Mouse (Mus musculus) embryonic facial prominence, embryonic 11.5 days (tissue): ENCODE measurements around the gene Iqcb1. TPM values are rescaled to one million over a fixed set of nuclear protein-coding genes. Genes with fewer than 3 reads are reported as not detected.

Experiments used
- ATAC-seq: fragments of 200-750 bp; cut with Nextera tagmentation; replicated peaks from 2 replicates; pipeline ENCODE4 v1.8.0; 2017; ENCODE audit warnings: low read depth; ENCODE audit not compliant: insufficient number of reproducible peaks, low FRiP score, low TSS enrichment
- DNase-seq: peaks from one replicate; pipeline ENCODE4 v3.0.0-alpha.2; 2015; ENCODE audit warnings: low spot score
- H3K27ac ChIP-seq: fragments of 300-500 bp; sonication (generic); replicated peaks from 2 replicates; pipeline ENCODE4 v1.5.1; 2014; ENCODE audit warnings: mild to moderate bottlenecking, low read depth, low read length, control low read depth
- H3K27me3 ChIP-seq: fragments of 300-500 bp; sonication (generic); 2 replicates; pipeline ENCODE4 v1.6.1; 2014; ENCODE audit warnings: mild to moderate bottlenecking, low read length, moderate library complexity, mixed read lengths; ENCODE audit not compliant: control insufficient read depth, insufficient read depth
- H3K36me3 ChIP-seq: fragments of 300-500 bp; sonication (generic); replicated peaks from 2 replicates; pipeline ENCODE4 v1.6.1; 2014; ENCODE audit warnings: low read depth, mild to moderate bottlenecking, low read length, moderate library complexity, mixed read lengths; ENCODE audit not compliant: control insufficient read depth, insufficient read depth
- H3K4me1 ChIP-seq: fragments of 300-500 bp; sonication (generic); 2 replicates; pipeline ENCODE4 v1.6.1; 2014; ENCODE audit warnings: low read length, mixed read lengths; ENCODE audit not compliant: control insufficient read depth, insufficient read depth
- H3K4me2 ChIP-seq: fragments of 300-500 bp; sonication (generic); 2 replicates; pipeline ENCODE4 v1.6.1; 2014; ENCODE audit warnings: low read depth, mild to moderate bottlenecking, control low read depth, low read length, moderate library complexity
- H3K4me3 ChIP-seq: fragments of 300-500 bp; sonication (generic); 2 replicates; pipeline ENCODE4 v1.5.1; 2014; ENCODE audit warnings: low read depth, low read length, control low read depth
- H3K9ac ChIP-seq: fragments of 300-500 bp; sonication (generic); replicated peaks from 2 replicates; pipeline ENCODE4 v1.6.1; 2014; ENCODE audit warnings: mild to moderate bottlenecking, control low read depth, low read length
- H3K9me3 ChIP-seq: fragments of 300-500 bp; sonication (generic); replicated peaks from 2 replicates; pipeline ENCODE4 v1.6.1; 2016; ENCODE audit warnings: mild to moderate bottlenecking, low read length, inconsistent platforms, mixed read lengths; ENCODE audit not compliant: control insufficient read depth
- WGBS: fragments of 180-500 bp; shearing (Covaris S2); extraction: QIAGEN DNeasy Blood & Tissue Kit; methylation state at CpG from one replicate; pipeline ENCODE4 v1.1.7; 2014; 5-methylcytosine and 5-hydroxymethylcytosine counted together
- polyA plus RNA-seq: library from polyadenylated mRNA; unstranded; fragments of >200 nt; fragmentation: Nextera tagmentation; extraction: Ambion mirVana; gene quantifications from 2 replicates; pipeline ENCODE4 v1.2.1, GENCODE M21; 2014

Gene Iqcb1
- polyA plus RNA-seq, 1 experiment from 2014 or later = 85.4 TPM

DNA sequence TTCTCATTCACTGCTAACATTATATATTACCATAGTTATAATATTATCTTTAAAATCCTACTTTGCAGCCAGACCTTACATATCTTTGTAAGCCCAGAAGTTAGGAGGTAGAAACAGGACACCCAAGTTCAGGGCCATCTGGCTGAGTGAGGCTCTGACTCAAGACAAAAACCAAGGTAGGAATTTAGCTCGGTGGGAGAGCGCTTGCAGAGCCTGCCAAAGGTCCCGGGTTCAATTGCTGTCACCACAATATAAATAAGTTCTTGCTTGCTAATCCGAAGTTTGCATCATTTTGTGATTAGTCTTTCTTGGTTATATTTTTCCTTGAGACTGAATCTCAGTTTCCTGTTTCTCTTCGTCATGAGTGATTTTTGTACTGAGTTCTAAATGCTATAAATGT, 75.0 kb downstream of the Iqcb1 start:
- H3K27ac ChIP-seq = no peak overlapping the region

DNA sequence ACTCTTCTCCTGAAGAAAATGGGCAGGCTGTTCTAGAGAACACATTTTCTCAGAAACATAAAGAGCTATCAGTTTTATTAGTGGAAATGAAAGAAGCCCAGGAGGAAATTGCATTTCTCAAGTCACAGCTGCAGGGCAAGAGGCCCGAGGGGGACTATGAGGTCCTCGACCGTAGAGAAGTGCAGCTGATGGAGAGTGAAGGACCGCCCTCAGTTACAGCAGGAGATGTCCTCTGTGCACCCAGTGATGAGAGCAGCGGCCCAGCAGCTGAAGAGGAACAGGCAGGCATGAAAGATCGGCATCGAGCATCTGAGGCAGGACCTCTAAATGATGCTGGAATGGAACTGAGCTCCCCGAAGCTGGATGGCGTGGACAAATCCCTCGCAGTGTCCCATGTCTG, 83.7 kb downstream of the Iqcb1 start:
- no peak overlapping the region for H3K9ac ChIP-seq
- no peaks in the 10 kb centered on the region; the same call in 1 of the 2 replicates for H3K36me3 ChIP-seq
- WGBS = 90% methylated on average over 10 of the region's 10 CpGs
- no peaks in the 10 kb centered on the region for H3K4me1 ChIP-seq
- no peak overlapping the region for H3K27ac ChIP-seq
- H3K4me2 ChIP-seq = no peak overlapping the region
- no peak for ATAC-seq
- DNase-seq = no peak
- no peak overlapping the region for H3K4me3 ChIP-seq
- H3K27me3 ChIP-seq = no peaks in the 10 kb centered on the region
- no peaks in the 10 kb centered on the region for H3K9me3 ChIP-seq

More for the DNA sequence above, 75.0 kb downstream of the Iqcb1 start:
- ATAC-seq (no peak), DNase-seq (no peak)
- H3K36me3 ChIP-seq = no peaks in the 10 kb centered on the region; the same call in 1 of the 2 replicates
- H3K9me3 ChIP-seq = no peaks in the 10 kb centered on the region
- no peaks in the 10 kb centered on the region for H3K27me3 ChIP-seq
- H3K4me1 ChIP-seq = no peaks in the 10 kb centered on the region
- H3K9ac ChIP-seq = no peak overlapping the region
- WGBS = 83% methylated on average over 5 of the region's 5 CpGs
- no peak overlapping the region for H3K4me2 ChIP-seq
- H3K4me3 ChIP-seq = no peak overlapping the region

DNA sequence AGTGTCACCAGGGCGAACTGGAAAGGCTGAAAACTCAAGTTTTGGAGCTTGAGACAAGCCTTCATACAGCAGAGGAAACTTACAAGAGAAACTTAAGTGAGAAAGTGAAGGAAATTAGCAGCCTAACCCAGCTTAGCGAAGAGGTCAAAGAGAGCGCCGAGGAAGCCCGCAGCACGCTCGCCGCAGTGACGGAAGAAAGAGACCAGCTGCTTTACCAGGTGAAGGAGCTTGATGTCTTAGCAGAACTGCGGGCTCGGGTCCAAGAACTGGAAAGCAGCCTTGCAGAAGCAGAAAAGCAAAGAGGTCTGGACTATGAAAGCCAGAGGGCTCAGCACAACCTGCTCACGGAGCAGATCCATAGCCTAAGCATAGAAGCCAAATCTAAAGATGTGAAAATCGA, 84.1 kb downstream of the Iqcb1 start:
- no peak overlapping the region for H3K9ac ChIP-seq
- ATAC-seq (no peak), DNase-seq (no peak)
- H3K27ac ChIP-seq = no peak overlapping the region
- no peak overlapping the region for H3K4me2 ChIP-seq
- no peak overlapping the region for H3K4me3 ChIP-seq
- no peaks in the 10 kb centered on the region for H3K4me1 ChIP-seq
- H3K9me3 ChIP-seq = no peaks in the 10 kb centered on the region
- no peaks in the 10 kb centered on the region for H3K27me3 ChIP-seq
- no peaks in the 10 kb centered on the region; the same call in 1 of the 2 replicates for H3K36me3 ChIP-seq
- 90% methylated on average over 13 of the region's 13 CpGs for WGBS

DNA sequence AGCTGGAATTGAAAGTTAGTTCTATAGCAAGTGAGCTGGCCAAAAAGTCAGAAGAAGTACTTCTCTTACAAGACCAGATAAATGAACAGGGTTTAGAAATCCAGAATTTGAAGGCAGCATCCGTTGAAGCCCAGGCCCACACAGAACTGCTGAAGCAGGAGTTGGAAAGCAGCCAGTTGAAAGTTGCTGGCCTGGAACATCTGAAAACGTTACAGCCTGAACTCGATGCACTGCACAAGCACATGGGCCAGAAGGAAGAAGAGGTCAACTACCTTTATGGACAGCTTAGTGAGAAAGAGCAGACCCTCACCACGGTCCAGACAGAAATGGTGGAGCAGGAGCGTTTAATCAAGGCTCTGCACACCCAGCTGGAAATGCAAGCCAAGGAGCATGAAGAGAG, 86.0 kb downstream of the Iqcb1 start:
- 92% methylated on average over 5 of the region's 5 CpGs for WGBS
- Histone ChIP-seq H3K36me3 (peaks cover 3% of the 10 kb centered on the region), H3K4me2 (no peak overlapping the region), H3K27me3 (no peaks in the 10 kb centered on the region), H3K4me3 (no peak overlapping the region), H3K27ac (no peak overlapping the region), H3K9ac (no peak overlapping the region), H3K4me1 (no peaks in the 10 kb centered on the region), H3K9me3 (no peaks in the 10 kb centered on the region)
- no peak for ATAC-seq
- no peak for DNase-seq

DNA sequence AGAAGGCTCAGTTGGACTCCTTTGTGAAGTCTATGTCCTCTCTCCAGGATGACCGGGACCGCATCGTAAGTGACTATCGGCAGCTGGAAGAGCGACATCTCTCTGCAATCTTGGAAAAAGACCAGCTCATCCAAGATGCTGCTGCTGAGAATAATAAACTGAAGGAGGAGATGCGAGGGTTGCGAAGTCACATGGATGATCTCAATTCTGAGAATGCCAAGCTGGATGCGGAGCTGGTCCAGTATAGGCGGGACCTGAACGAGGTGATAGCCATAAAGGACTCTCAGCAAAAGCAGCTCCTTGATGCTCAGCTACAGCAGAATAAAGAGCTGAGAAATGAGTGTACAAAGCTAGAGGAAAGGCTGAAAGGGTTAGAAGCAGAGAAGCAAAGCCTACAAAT, 90.3 kb downstream of the Iqcb1 start:
- Histone ChIP-seq H3K36me3 (peaks cover 3% of the 10 kb centered on the region), H3K4me3 (no peak overlapping the region)
- WGBS = 95% methylated on average over 10 of the region's 10 CpGs

DNA sequence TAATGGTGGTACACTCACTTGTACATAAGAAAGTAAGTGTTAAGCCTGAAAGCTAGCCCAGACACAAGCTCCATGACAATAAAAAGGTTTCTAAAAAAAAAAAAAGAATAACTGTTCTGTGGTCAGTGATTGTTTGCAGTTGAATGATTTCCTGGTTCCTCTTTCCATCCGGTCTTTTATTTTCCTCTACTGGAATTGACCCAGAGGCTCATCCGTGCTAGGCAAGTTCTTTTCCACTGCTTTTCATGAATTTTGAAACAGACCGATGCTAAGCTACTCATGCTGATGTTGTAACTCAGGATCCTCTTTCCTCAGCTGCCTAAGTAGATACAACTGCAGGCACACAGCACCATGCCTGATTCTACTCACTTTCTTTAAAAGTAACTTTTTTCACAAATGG, 92.2 kb downstream of the Iqcb1 start:
- no peaks in the 10 kb centered on the region for H3K27me3 ChIP-seq
- H3K4me1 ChIP-seq = no peaks in the 10 kb centered on the region
- 97% methylated on average over 3 of the region's 3 CpGs for WGBS
- no peak overlapping the region for H3K4me3 ChIP-seq
- H3K9me3 ChIP-seq = no peaks in the 10 kb centered on the region
- DNase-seq = no peak
- H3K4me2 ChIP-seq = no peak overlapping the region
- H3K36me3 ChIP-seq = peaks cover 3% of the 10 kb centered on the region; the same call in 1 of the 2 replicates
- H3K27ac ChIP-seq = no peak overlapping the region
- no peak for ATAC-seq
- H3K9ac ChIP-seq = no peak overlapping the region

More for the DNA sequence above, 90.3 kb downstream of the Iqcb1 start:
- DNase-seq (no peak), ATAC-seq (no peak)
- H3K9ac ChIP-seq = no peak overlapping the region
- H3K4me2 ChIP-seq = no peak overlapping the region
- no peaks in the 10 kb centered on the region for H3K27me3 ChIP-seq
- H3K9me3 ChIP-seq = no peaks in the 10 kb centered on the region
- H3K27ac ChIP-seq = no peak overlapping the region
- no peaks in the 10 kb centered on the region for H3K4me1 ChIP-seq

DNA sequence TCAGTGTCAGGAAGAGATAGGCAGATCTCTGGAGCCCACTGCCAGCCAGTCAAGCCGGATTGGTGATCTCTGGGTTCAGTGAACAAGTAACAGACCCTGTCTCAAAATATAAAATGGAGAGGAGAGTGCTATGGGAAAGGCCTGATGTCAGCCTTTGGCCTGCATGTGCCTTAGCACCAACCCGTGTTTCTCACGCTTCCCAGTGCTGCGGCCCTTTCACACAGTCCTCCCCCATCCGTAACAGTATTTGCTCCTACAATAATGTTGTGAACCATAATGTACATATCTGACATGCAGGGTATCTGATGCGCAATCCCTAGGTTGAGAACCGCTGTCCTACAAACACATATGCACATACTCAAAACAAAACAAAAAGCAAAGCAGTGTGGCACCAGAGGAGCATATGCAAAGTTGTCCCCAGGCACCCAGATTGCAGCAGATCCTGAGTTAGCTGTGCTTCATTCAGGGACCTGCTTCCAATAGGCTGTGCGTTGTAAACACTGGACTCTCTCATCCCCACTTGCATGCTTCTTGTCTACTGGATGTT, 93.0 kb downstream of the Iqcb1 start:
- Histone ChIP-seq H3K27ac (no peak overlapping the region), H3K36me3 (peaks cover 3% of the 10 kb centered on the region; the same call in 1 of the 2 replicates), H3K27me3 (no peaks in the 10 kb centered on the region), H3K4me2 (no peak overlapping the region), H3K4me1 (no peaks in the 10 kb centered on the region), H3K4me3 (no peak overlapping the region), H3K9ac (no peak overlapping the region), H3K9me3 (no peaks in the 10 kb centered on the region)
- 91% methylated on average over 8 of the region's 8 CpGs for WGBS
- DNase-seq (no peak), ATAC-seq (no peak)

DNA sequence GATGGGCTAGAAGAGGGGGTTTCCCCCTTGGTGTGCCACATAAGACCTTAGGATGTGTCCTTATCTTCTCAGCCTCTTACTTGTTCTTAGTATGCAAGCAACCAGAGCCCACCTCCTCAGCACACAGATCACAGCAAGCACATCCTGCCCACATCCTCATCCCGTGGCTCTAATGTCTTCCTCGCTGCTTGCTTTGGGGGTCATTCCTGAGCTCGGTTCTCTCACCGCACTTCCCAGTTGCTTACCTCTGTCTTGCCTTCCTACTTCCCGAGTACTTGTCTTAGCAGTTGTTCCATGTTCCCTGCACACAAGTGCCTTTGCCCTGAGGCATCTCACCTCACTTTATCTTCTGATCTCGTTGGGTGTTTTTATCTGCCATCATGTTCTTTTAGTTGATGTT, 93.8 kb downstream of the Iqcb1 start:
- 92% methylated on average over 6 of the region's 6 CpGs for WGBS
- ATAC-seq (no peak), DNase-seq (no peak)
- Histone ChIP-seq H3K9ac (no peak overlapping the region), H3K36me3 (peaks cover 3% of the 10 kb centered on the region; the same call in 1 of the 2 replicates), H3K4me3 (no peak overlapping the region), H3K4me2 (no peak overlapping the region), H3K4me1 (no peaks in the 10 kb centered on the region), H3K27me3 (no peaks in the 10 kb centered on the region), H3K27ac (no peak overlapping the region), H3K9me3 (no peaks in the 10 kb centered on the region)
